Mouse (Mus musculus) thymus, postnatal 10 days (tissue): Measurements from ENCODE around the gene Ch25h.

ENCODE experiments used
- DNase-seq, 2 experiments: peaks; one replicate each; pipeline ENCODE4 v3.0.0; 2021; ENCODE audit warnings: low spot score in 2 of 2

Ch25h gene

DNA sequence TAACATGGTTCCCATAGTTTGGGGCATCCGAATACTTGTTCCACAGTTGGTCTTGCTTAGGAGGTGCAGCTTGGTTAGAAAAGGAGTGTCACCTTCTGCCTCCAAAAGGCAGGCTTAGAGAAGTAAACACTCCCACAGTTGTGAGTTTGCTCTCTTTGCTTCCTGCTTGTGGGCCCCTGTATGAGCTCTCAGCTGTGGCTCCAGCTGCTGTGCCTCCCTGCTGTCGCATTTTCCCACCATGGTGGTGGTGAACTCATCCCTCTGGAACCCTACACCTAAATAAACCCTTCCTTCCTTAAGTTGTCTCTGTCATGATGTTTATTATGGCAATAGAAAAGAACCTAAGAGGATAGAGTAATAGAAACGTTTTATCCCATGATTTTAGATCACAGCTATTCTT, 6.2 kb downstream of the Ch25h start:
- DNase-seq = no peak

- no peak for DNase-seq
These were observed 6.7 kb downstream of the Ch25h start for GRCm38 (mm10) chr19:34468216-34468615.

DNA sequence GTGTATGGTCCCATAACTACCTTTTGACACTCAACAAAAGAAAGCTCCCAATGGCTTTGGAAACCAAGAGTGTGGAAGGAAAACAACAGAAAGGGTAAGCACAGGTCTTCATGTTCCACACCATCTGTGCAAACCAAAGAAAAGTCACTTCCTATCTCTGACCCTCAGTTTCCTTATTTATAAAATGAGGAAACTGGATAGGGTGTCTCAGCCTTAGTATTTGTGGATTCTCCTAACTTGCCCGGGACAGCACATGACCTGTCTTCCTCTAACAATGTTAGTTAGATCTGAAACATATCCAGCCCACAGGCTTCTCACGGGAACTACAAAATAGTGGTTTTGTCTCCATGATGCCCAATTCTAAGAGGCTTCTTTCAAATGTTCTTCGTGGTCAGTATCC, 10.5 kb downstream of the Ch25h start:
- no peak for DNase-seq

GRCm38 (mm10) chr19:34461451-34462019, 13.4 kb downstream of the Ch25h start:
- no peak for DNase-seq

DNA sequence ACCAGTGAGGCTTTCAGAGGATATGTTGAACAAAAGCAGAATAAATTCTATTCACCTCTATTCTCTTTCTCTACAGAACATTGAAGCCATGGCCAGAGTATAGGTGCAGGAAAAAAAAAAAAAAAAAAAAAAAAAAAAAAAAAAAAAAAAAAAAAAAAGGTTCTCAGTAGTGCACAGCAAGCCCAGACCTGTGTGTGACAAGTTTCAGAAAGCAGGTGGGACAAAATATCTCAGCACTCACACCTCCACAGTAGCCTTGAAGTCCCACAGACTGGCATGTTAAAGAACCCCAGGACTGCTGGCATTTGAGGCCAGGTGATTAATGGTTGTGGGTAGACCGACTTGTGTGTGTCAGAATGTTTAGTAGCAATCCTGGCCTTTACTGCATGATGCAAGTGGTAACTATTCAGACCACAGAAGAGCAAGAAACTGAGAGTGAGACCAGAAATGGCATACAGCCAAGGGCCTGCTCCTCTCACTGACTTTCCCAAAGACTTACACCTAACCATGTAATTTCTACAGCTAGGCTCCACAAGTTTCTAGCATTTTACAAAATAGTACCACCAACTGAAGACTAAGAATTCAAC, 24.1 kb downstream of the Ch25h start:
- no peak for DNase-seq

- DNase-seq = no peak
These were observed 26.1 kb downstream of the Ch25h start for GRCm38 (mm10) chr19:34448851-34449250.

DNA sequence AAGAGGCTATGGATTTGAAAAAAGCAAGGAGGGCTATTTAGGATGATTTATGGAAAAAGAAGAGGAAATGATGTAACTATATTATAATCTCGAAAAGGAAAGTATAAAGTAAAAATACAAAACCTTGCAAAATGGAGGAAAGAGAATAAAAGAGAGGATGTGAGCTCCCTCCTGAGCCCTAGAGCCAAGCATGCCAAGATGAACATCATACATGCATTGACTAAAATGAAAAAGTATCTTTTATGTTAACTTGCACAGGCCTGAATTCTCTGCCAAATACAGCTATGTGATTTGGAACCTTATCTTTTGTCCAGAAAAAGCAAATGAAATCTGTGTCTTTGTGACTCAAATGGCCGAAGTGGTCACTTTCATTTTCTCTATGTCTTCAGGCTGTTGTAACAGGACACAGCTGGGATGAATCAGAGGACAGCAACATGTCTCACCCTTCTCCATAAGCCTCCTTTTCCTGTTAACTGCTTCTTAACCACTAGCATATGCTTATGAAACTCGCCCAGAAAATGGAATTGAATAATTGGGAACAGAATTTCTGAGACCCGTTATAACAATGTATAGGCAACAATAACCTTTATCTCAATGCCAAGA, 29.5 kb downstream of the Ch25h start:
- DNase-seq = no peak

DNA sequence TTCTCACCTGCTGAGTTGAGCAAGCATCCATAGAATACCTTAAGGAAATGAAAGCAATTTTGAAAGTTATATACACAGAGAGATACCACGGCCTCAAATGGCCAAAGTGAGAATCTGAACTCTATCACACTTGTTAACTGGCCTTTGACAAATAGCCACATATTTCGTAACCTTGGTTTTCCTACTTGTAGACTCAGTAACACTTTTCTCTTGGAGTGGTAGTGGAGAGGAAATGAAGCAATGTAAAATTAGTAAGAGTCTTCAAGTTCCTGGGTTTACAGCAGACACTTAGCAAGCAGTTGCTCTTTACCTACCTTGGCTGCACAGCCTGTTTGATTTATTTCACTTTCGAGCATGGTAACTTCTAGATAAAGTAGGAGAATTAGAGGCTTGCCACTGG, 30.2 kb downstream of the Ch25h start:
- no peak for DNase-seq

DNA sequence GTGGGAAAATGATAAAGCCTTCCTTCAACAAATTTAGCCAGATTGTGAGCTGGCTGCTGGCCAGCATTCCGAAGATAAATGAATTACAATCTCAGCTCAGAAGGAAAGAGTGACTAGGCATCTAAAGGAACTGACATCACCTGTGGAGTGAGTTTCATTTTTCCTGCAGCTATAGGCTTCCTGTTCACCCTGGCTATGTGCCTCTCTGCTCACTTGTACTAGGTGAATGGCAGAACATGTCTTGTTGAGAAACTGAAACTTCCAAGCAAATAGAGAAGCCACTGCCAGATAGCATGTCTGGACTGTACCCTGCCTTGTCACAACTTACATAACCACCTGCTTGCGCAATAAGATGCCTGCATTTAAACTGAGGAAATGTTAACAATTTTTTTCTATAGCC, 33.0 kb downstream of the Ch25h start:
- no peak for DNase-seq

DNA sequence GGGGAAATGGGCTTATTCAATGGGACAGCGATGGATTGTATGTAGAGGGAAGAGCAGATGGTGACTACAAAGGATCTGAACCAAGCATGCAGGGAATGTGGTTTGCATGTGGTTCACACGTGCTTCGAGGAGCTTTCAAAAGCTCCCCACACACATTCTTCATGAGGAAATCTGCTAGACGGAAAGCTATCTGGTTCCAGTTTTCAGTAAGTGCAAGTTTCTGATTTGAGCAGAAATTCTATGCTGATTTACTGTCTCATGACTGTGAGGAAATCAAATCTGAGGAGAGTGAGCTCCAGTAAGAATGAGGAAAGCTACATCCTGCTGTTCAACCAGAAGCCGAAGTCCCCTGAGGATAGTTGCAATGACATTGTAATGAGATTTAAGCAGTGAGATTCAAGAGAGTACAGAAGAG, 39.8 kb downstream of the Ch25h start:
- no peak for DNase-seq

- DNase-seq = no peak
These were observed 43.6 kb downstream of the Ch25h start for GRCm38 (mm10) chr19:34431314-34431713.

GRCm38 (mm10) chr19:34423783-34424335, 51.1 kb downstream of the Ch25h start:
- no peak for DNase-seq
